Mouse (Mus musculus) bone marrow, adult 2 months (tissue): ENCODE measurements around the gene Kcnf1. TPM values are rescaled to one million over a fixed set of nuclear protein-coding genes. Genes with fewer than 3 reads are reported as not detected.

Experiments used
- H3K27ac ChIP-seq: fragments of 200-500 bp; 2 replicates; pipeline ENCODE4 v1.5.1; 2012; ENCODE audit warnings: low read depth, mild to moderate bottlenecking, control low read depth, inconsistent platforms, low read length; ENCODE audit not compliant: control insufficient read depth, poor library complexity, insufficient read depth
- H3K4me1 ChIP-seq: fragments of 200-500 bp; 2 replicates; pipeline ENCODE4 v1.6.1; 2011; ENCODE audit warnings: low read length; ENCODE audit not compliant: control insufficient read depth, insufficient read depth
- H3K4me3 ChIP-seq: fragments of 200-500 bp; replicated peaks from 2 replicates; pipeline ENCODE3; 2011; ENCODE audit warnings: mild to moderate bottlenecking, low read depth, low read length, control low read depth; ENCODE audit not compliant: control insufficient read depth
- CTCF ChIP-seq: fragments of 200-500 bp; IDR thresholded peaks from 2 replicates; pipeline ENCODE4 v1.5.1; 2011; ENCODE audit warnings: low read length, control low read depth; ENCODE audit not compliant: control insufficient read depth, insufficient read depth
- POLR2A ChIP-seq: fragments of 200-500 bp; IDR thresholded peaks from 2 replicates; pipeline ENCODE4 v1.6.1; 2011; ENCODE audit warnings: low read depth, mild to moderate bottlenecking, control low read depth, low read length, borderline replicate concordance; ENCODE audit not compliant: control insufficient read depth
- WGBS: fragments of 180-500 bp; shearing (Covaris S2); methylation state at CpG from one replicate; pipeline ENCODE4 v1.1.7; 2018; 5-methylcytosine and 5-hydroxymethylcytosine counted together
- polyA plus RNA-seq: library from polyadenylated mRNA; stranded (reverse); fragments of >200 nt; gene quantifications from 2 replicates; pipeline ENCODE4 v1.2.4, GENCODE M21; 2011; ENCODE audit warnings: low replicate concordance; ENCODE audit not compliant: missing spikeins, insufficient read depth, insufficient read length

Kcnf1 gene
- polyA plus RNA-seq, 1 experiment = 1.1 TPM

DNA sequence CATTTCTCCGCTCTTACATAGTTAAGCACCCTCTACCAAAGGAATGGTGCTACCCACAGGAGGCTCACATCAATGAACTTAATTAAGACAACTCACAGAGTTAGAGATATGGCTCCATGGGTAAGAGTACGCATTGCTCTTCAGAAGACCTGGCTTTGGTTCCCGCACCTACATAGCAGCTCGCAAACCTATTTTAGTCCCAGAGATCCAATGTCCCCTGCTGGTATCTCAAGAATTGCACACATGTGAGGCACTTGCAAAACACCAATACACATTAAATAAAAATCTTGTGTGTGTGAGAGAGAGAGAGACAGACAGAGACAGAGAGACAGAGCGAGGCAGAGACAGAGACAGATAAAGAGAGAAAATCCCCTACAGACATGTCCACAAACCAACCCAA, 21.9 kb upstream of the Kcnf1 start:
- TF ChIP-seq POLR2A = no peak
- no peak for TF ChIP-seq CTCF
- Histone ChIP-seq H3K4me1 (no peaks in the 10 kb centered on the region), H3K4me3 (no peak overlapping the region), H3K27ac (no peak overlapping the region)
- 86% methylated on average over 5 of the region's 5 CpGs for WGBS

DNA sequence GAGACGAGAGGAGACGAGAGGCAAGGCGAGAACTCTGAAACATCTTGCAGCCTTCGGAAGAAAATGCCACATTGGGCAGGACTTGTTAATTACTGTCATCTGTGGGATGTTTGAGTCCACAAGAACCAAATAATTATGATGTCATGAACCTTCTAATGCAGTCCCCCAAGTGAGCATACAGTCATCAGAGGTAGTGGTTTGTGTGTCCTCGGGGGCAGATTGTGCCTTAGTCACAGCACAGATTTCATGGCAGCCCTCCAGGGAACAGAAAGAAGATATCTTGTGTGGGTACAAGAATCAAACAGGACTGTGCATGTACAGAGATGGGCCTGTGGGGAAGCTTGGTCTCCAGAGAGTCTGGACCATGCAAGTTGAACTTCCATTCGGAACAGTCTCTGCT, 17.5 kb upstream of the Kcnf1 start:
- WGBS = 84% methylated on average over 6 of the region's 6 CpGs
- Histone ChIP-seq H3K4me3 (no peak overlapping the region), H3K4me1 (no peaks in the 10 kb centered on the region), H3K27ac (no peak overlapping the region)
- no peak for TF ChIP-seq POLR2A

DNA sequence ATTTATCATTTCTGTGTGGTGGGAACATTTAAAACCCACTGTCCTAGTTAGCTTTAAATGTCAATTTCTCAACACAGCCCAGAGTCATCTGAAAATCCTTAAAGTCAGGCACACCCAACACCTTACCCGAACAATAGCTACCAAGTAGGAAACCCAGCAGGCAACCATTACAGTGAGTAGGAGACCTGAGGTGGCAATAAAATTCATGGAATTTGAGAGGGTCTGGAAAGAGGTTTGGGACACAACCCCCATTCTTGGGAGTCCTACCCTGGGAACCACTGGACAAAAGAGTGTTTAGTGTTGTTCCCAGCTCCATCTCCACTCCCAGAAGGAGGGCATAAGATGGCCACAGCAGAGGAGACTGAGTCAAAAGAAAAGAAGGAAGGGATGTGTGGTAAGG, 16.6 kb upstream of the Kcnf1 start:
- no peak for TF ChIP-seq POLR2A
- no peak for TF ChIP-seq CTCF
- Histone ChIP-seq H3K4me1 (no peaks in the 10 kb centered on the region), H3K4me3 (no peak overlapping the region), H3K27ac (no peak overlapping the region)
- 81% methylated on average over 1 of the region's 1 CpGs for WGBS

DNA sequence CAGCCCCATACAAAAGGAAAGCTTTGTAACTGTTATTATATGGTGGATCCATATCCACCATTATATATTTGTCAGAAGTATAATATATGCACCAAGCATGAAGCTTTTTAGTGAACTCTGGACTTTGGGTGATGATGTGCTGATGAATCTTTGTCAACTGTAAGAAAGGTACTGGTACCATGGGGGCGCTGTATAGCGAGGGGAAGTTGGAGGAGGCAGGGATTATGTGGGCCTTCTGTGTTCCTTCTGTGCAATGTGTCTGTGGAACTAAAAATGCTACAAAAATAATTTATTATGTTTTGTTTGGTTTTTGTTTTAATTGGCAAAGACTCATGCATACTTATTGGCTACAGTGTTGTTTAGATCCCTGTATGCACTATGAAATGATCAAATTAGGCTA, 16.2 kb upstream of the Kcnf1 start:
- Histone ChIP-seq H3K4me1 (no peaks in the 10 kb centered on the region), H3K4me3 (no peak overlapping the region), H3K27ac (no peak overlapping the region)
- TF ChIP-seq CTCF (no peak), POLR2A (no peak)
- WGBS = 77% methylated on average over 2 of the region's 2 CpGs

DNA sequence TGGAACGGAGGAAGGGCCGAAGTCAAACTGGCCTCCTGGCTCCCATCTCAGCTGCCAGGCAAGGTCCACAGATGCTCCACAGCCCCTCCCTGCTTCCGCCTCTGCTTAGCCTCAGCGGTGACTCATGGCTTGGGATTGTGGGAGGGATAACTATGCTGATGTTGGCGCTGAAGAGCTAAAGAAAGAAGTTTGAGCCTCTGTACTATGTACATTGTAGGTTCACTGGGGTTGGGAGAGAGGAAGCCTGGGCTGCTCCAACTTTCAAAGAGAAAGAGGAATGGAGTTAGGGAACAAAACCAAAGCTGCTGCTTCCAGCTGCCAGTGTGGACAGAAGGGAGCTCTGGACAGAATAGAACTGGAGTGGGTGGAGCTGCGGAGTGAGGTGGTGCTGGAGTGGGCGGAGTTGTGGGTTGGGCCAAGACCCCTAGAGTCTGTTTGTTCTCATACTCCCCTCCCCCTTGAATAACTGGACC, 7.7 kb upstream of the Kcnf1 start:
- Histone ChIP-seq H3K27ac (no peak overlapping the region), H3K4me3 (no peak overlapping the region), H3K4me1 (no peaks in the 10 kb centered on the region; the same call in 1 of the 2 replicates)
- TF ChIP-seq CTCF = no peak
- TF ChIP-seq POLR2A = no peak
- WGBS = 28% methylated on average over 7 of the region's 7 CpGs

DNA sequence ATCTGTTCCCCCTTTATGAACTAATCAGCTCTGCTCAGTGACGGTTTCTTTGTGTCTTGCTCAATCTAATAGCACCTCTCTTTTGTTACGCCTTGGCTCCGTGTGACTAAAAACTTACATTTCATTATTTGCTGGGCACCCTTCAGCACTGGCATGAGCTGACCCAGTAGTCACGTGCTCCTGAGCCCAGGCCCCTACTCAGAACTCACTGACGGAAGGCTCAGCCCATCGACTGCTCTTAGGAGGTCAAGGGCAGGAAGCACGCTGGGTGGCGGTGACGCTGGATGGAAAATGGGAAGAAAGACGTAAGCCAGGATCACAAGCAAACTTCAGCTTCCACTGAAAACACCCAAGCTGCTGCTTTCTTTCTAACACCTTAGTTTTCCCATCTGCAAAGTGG, 7.1 kb upstream of the Kcnf1 start:
- no peak for TF ChIP-seq CTCF
- no peak for TF ChIP-seq POLR2A
- Histone ChIP-seq H3K4me1 (no peaks in the 10 kb centered on the region; the same call in 1 of the 2 replicates), H3K4me3 (no peak overlapping the region), H3K27ac (no peak overlapping the region)
- 40% methylated on average over 10 of the region's 10 CpGs for WGBS

DNA sequence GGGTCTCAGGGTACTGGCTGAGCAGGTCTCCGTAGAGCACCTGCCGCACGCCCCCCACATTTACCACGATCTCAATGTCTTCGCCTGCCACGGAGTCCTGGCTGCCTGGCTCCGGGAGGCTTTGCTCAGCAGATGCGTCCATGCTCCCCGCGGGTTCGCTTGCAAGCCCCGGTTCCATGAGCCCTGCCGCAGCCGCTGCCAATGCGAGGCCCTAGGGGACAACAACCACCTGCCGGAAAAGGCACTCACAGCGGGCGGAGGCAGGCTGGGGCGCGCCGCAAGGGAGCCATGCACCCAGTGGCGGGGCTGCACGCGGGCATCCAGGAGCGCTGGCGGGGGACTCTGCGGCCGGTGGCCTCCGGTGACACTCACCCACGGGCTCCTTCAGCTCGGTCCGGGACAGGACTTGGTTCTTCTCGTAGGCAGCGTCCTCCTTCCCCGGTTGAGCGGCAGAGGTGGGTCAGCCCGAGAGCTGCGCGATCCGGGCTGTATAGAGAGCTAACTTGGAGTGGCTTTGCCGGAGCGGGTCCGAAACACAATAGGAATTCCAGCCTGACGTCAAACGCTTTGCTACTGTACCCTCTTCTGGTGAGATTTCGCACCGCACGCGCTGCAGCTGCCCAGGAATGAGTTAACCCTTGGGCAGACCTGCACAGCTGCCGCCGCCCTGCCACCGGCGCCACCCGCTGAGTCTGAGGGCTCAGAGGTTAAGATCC, 489 bp downstream of the Kcnf1 start:
- Histone ChIP-seq H3K4me3 (no peak overlapping the region), H3K27ac (no peak overlapping the region), H3K4me1 (no peaks in the 10 kb centered on the region)
- TF ChIP-seq CTCF = no peak
- no peak for TF ChIP-seq POLR2A
- WGBS = 3% methylated on average over 54 of the region's 54 CpGs

DNA sequence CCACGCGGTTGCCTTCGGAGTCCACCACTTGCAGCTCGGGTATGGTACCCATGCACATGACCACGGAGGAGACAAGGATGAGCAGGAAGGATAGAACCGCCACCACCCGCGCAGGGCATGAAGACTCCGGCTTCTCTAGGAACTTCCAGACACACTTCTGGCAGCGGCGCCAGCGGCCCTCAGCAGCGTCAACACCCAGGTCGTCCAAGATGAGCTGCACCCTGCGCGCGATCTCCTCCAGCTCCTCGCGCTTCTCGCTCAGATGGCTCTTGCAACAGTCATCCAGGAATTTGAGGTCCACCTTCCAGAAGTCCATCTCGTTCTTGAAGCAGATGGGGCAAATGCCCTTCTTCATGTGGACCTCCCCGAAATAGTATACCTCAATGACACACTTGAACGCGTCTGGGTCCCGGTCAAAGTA, 1.1 kb downstream of the Kcnf1 start:
- Histone ChIP-seq H3K27ac (no peak overlapping the region), H3K4me3 (no peak overlapping the region), H3K4me1 (no peaks in the 10 kb centered on the region)
- no peak for TF ChIP-seq CTCF
- no peak for TF ChIP-seq POLR2A
- WGBS = 18% methylated on average over 25 of the region's 25 CpGs

DNA sequence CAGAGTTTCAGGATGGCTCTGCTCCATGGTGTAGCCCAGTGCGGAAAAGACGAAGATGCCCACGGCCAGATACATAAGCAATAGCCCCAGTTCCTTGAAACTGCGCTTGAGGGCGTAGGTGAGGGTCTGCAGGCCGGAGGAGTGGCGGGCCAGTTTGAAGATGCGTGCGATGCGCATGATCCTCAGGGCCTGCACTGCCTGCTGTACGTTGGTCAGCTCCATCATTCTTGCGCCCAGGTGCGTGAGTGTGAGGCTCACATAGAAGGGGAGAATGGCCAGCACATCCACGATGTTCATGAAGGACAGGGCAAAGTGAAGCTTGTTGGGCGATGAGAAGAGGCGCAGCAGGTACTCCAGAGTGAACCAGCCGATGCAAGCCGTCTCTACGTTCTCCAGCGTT, 1.6 kb downstream of the Kcnf1 start:
- Histone ChIP-seq H3K4me1 (no peaks in the 10 kb centered on the region), H3K27ac (no peak overlapping the region), H3K4me3 (no peak overlapping the region)
- TF ChIP-seq CTCF = no peak
- 71% methylated on average over 20 of the region's 20 CpGs for WGBS
